In the genomic region with DNA sequence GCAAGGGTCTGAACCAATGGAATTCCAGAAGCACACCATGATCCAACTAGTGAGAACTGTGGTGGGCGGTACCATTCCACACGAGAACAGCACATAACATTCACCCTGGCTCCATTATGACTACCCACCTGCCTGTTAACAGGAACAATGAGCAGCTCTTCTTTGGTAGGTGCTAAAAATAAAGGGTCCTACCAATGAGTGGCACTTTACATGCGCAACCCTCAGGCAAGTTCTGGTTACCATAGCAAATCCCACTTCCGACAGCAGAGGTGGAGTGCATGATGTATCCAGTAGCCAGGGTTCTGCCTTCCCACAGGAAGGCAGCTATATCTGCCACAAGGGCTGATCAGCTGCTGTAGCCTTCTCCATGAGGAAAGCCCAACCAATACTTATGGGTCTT, we compare ENCODE assay signal across 29 mouse cellular contexts. TPM values are rescaled to one million over a fixed set of nuclear protein-coding genes. Genes with fewer than 3 reads are reported as not detected.
DNase-seq lines count a peak whose midpoint lies in the region; ATAC-seq lines count a peak whose summit lies in the region.
"Had no signal": no experiment of that assay in that cellular context is flagged by ENCODE, and none has a peak within 500 bp of the region (broad histone marks: within the 10 kb centered on the region; RNA-seq: fewer than 3 reads in every experiment).

No protein-coding gene starts in this region.

- 83% methylated on average over 4 of the region's 4 CpGs for WGBS in kidney, embryonic 16.5 days

- no peak overlapping the region for H3K4me3 ChIP-seq in kidney, embryonic 16.5 days (ENCODE audit: low read length)
- H3K4me3 ChIP-seq: forebrain, embryonic 10.5 days; heart, embryonic 13.5 days; left cerebral cortex, adult 2 months; liver, embryonic 15.5 days; midbrain, embryonic 10.5 days; myocyte; neural tube, embryonic 12.5 days had no signal

- intact Hi-C loops in left cerebral cortex, postnatal 4 days (cut with DNase I) = no loop called here

- no peaks in the 10 kb centered on the region for H3K36me3 ChIP-seq in kidney, embryonic 16.5 days (ENCODE audit: insufficient read depth, low read length)
- H3K36me3 ChIP-seq: forebrain, embryonic 10.5 days; heart, embryonic 13.5 days; liver, embryonic 15.5 days; midbrain, embryonic 10.5 days; neural tube, embryonic 12.5 days had no signal

- no peaks in the 10 kb centered on the region for H3K9me3 ChIP-seq in kidney, embryonic 16.5 days (ENCODE audit: low read length)
- H3K9me3 ChIP-seq: forebrain, embryonic 10.5 days; heart, embryonic 13.5 days; liver, embryonic 15.5 days; midbrain, embryonic 10.5 days; neural tube, embryonic 12.5 days had no signal

- DNase-seq in frontal cortex, postnatal 36 days (ENCODE audit: low spot score in 2 of 2) = no peak
- peak; percentile 17 to 23 for DNase-seq in left cerebral cortex, adult 8-10 months (ENCODE audit: low spot score in 2 of 2)
- no peak for DNase-seq in left cerebral cortex, postnatal 4 days
- DNase-seq in R1 (ENCODE audit: low read depth, low spot score) = peak; percentile 46
- DNase-seq in layer of hippocampus, adult 9-11 months = peak; percentile 81
- DNase-seq: adrenal gland, postnatal 25 days; cerebellum, adult 18-20 months; cerebellum, postnatal 10 days; gastrocnemius, postnatal 10 days; heart, postnatal 10 days; kidney, adult 9 months; kidney, postnatal 14 days; liver; lung, embryonic 14.5 days; thymus, adult 2 months; thymus, postnatal 36 days had no signal

- no peaks in the 10 kb centered on the region for H3K4me1 ChIP-seq in kidney, embryonic 16.5 days (ENCODE audit: insufficient read depth, low read length)
- H3K4me1 ChIP-seq: forebrain, embryonic 10.5 days; liver, embryonic 15.5 days; midbrain, embryonic 10.5 days; neural tube, embryonic 12.5 days had no signal

- ATAC-seq in frontal cortex, adult (ENCODE audit: low TSS enrichment) = peak; percentile 58
- ATAC-seq in kidney, embryonic 16.5 days (ENCODE audit: low FRiP score, low TSS enrichment) = no peak
- ATAC-seq: forebrain, embryonic 16.5 days; intestine, postnatal 0 days; Patski had no signal

- H3K9ac ChIP-seq in kidney, embryonic 16.5 days (replicated peaks; ENCODE audit: low read length) = no peak overlapping the region
- H3K9ac ChIP-seq: heart, embryonic 13.5 days; hindbrain, embryonic 14.5 days; liver, embryonic 15.5 days; lung, embryonic 14.5 days; neural tube, embryonic 12.5 days had no signal

- no peak overlapping the region for H3K4me2 ChIP-seq in kidney, embryonic 16.5 days (replicated peaks; ENCODE audit: low read depth, low read length)
- H3K4me2 ChIP-seq: heart, embryonic 13.5 days; hindbrain, embryonic 14.5 days; liver, embryonic 15.5 days; lung, embryonic 14.5 days; neural tube, embryonic 12.5 days had no signal

- H3K27me3 ChIP-seq in kidney, embryonic 16.5 days (ENCODE audit: insufficient read depth, low read length) = no peaks in the 10 kb centered on the region
- H3K27me3 ChIP-seq: heart, embryonic 13.5 days; liver, embryonic 15.5 days; neural tube, embryonic 12.5 days; Patski had no signal

- no peak overlapping the region for H3K27ac ChIP-seq in kidney, embryonic 16.5 days (ENCODE audit: low read length)
- H3K27ac ChIP-seq: forebrain, embryonic 10.5 days; heart, embryonic 13.5 days; hindbrain, embryonic 14.5 days; left cerebral cortex, adult 2 months; liver, embryonic 15.5 days; midbrain, embryonic 10.5 days; neural tube, embryonic 12.5 days had no signal

RNA-seq across cellular contexts. Expression of gene Pdzd2, which starts 11.3 kb away (rescaled TPM):
- 10 to 100 TPM; 67.0 to 85.4 (median 77.8) TPM for total RNA-seq in left cerebral cortex, adult 8-10 months (2022)
- 100 to 1,000 TPM in 1 of 2 experiments, 10 to 100 TPM in 1; 87.8 to 107 TPM for total RNA-seq in left cerebral cortex, postnatal 4 days (2021)
- polyA plus RNA-seq in kidney, embryonic 16.5 days (2015; fragmentation: Nextera tagmentation; extraction: Ambion mirVana) = 29.0 and 35.6 TPM in 2 replicates

Comparison
In these comparisons a context has a peak if more than half of its experiments do, and no peak if none do; other contexts are left out.
1. DNase-seq: peak in left cerebral cortex, adult 8-10 months (2 of 2), R1 (single experiment) and layer of hippocampus, adult 9-11 months (single experiment); none in frontal cortex, postnatal 36 days (0 of 2) and left cerebral cortex, postnatal 4 days (single experiment).